Mouse (Mus musculus): ENCODE results near the gene Msrb2. TPM values are rescaled to one million over a fixed set of nuclear protein-coding genes. Genes with fewer than 3 reads are reported as not detected.

Msrb2 gene
- 1 to 10 TPM; 5.9 to 7.3 TPM for total RNA-seq (2021)

GRCm38 (mm10) chr2:19371390-19372158 is at the start of gene Msrb2:
Msrb2 (plus strand) TSS chr2:19371440.
- DNase-seq: peak; percentile 78
- intact Hi-C loops (cut with DNase I): no loop called here

- no peak for DNase-seq
- intact Hi-C loops (cut with DNase I): no loop called here
These were observed 48.8 kb upstream of the Msrb2 start for GRCm38 (mm10) chr2:19322448-19322847.

GRCm38 (mm10) chr2:19326376-19326775 is 44.9 kb upstream of the Msrb2 start:
- DNase-seq: no peak
- intact Hi-C loops (cut with DNase I): no loop called here

DNA sequence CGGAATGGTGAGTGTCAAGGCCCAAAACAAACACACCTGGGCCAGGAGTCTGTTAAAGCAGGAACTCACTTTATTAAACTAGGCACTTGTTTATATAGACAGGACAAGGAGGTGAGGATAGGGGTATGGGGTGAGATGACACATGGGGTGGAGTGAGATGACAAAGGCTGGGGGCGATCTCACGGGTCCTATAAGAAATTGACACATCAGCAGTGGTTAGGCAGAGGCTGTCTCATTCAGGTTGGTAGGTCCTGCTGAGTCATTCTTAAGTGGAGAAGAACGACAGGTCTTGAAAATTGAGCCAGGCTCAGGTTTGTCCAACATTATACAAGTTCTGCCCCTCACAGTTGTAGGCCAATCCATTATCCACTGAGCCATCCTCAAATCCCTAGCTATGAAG is 43.4 kb upstream of the Msrb2 start:
- intact Hi-C loops (cut with DNase I): no loop called here
- no peak for DNase-seq

DNA sequence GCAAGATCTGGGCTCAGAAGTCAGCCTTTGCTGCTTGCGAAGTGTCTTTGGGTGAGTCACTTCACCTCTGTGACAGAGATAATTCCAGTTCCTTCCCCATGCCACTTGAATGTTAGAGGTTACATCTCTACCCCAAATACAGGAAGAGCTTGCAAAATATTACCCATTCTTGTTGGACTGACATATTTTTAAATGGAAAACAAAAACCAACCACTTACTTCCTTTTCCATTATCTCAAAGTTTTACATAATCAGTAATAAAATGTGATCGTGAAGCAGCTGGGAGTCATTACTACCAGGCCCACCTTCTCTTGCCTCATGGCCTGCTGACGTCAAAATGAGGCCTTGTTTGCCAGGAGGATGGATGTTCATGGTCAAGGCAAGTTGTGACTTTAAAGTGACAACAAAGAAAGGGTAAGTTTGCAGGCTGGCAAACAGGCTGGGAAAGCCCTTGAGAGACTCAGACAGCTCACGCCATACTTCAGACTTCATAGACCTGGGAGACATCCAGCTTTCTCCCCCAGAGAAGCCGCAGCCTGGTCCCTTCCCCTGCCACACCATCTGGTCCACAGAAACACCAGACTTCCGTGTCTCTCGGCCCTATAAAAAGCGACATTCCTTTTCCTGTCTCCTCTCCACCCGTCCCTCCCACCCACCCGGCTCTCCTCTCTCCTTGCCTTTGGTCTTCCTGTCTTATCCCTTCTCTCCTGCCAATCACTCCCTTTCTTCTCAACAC is 27.2 kb upstream of the Msrb2 start:
- intact Hi-C loops (cut with DNase I): loop anchor here (10.0 kb wide), 2 partner anchors 479 to 949 kb away; partner anchors contain the start of gene Dnajc1
- peak; percentile 47 for DNase-seq

DNA sequence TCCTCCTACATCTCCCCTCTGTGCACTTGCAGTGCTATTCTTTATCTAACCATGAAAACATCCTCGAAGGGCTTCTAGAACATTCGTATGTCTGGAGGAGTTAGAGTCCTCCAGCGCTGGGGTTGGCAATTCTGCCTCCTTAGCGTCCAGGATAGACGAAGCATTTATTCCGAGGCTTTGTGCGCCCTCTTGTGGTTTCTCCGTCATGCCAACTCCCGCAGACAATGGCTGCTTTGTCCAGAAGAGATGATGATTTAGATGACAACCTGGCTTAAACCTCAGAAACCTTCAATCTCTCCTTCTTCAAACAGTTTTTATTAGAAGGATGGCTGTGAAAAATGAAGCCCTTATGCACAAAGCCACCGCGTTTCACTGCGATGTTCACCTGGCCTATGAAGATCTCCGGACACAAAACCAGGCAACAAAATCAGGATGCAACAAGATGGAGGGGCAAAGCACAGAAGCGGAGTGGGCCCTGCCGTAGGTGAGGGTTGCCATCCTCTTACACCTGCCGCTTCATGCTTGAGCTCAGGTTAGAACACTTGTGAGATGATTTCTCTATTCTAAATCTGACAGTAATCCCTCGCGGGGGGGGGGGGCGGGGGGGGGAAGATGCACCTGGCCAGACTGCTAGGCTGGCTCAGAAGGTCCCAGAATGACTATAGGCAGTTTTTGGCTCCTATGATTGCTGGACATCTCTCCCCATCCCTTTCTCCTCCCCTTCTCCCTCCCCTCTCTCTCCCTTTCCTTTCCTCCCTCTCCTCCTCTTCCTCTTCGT is 26.4 kb upstream of the Msrb2 start:
- intact Hi-C loops (cut with DNase I): loop anchor here (10.0 kb wide), 2 partner anchors 480 to 950 kb away; partner anchors contain the start of gene Dnajc1
- peak; percentile 93 for DNase-seq

- intact Hi-C loops (cut with DNase I): loop anchor here (10.0 kb wide), 2 partner anchors 481 to 951 kb away; partner anchors contain the start of gene Dnajc1
These were observed 25.8 kb upstream of the Msrb2 start for GRCm38 (mm10) chr2:19345414-19345964.

GRCm38 (mm10) chr2:19348454-19348853 is 22.8 kb upstream of the Msrb2 start:
- DNase-seq: no peak
- intact Hi-C loops (cut with DNase I): loop anchor here (10.0 kb wide), 2 partner anchors 484 to 954 kb away; partner anchors contain the start of gene Dnajc1

More at GRCm38 (mm10) chr2:19345414-19345964, 25.8 kb upstream of the Msrb2 start:
- no peak for DNase-seq

- no peak for DNase-seq
- intact Hi-C loops (cut with DNase I): no loop called here
These were observed 21.1 kb upstream of the Msrb2 start for GRCm38 (mm10) chr2:19350167-19350566.

- intact Hi-C loops (cut with DNase I): no loop called here
- DNase-seq: no peak
These were observed 19.5 kb upstream of the Msrb2 start for GRCm38 (mm10) chr2:19351615-19352253.

- no peak for DNase-seq
- intact Hi-C loops (cut with DNase I): no loop called here
These were observed 18.1 kb upstream of the Msrb2 start for GRCm38 (mm10) chr2:19353158-19353557.

DNA sequence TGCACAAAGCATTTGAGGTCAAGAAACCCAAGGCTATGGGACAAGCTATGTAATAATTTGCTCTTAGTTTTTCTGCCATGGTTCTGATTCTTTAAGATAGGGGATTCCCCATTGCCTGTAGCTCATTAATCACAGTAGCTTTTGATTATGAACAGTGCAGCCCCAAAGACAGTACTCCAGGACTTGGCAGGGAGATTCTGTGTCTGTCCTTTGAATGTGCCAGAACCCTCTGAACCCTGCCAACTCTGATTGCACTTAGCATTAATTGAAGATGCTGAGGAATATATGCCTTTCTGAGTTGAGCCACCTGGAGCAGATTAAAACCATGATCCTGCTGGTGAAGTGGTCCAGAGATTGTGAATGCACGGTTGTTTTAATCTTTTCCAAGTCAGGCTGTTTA is 8.4 kb upstream of the Msrb2 start:
- intact Hi-C loops (cut with DNase I): no loop called here
- DNase-seq: peak; percentile 23

- intact Hi-C loops (cut with DNase I): no loop called here
- no peak for DNase-seq
These were observed 4.8 kb upstream of the Msrb2 start for GRCm38 (mm10) chr2:19366426-19366825.

GRCm38 (mm10) chr2:19367114-19367513 is 4.1 kb upstream of the Msrb2 start:
- no peak for DNase-seq
- intact Hi-C loops (cut with DNase I): no loop called here

GRCm38 (mm10) chr2:19373695-19374094 is 2.5 kb downstream of the Msrb2 start:
- intact Hi-C loops (cut with DNase I): no loop called here
- DNase-seq: no peak

- intact Hi-C loops (cut with DNase I): no loop called here
- no peak for DNase-seq
These were observed 9.3 kb downstream of the Msrb2 start for GRCm38 (mm10) chr2:19380446-19380950.

DNA sequence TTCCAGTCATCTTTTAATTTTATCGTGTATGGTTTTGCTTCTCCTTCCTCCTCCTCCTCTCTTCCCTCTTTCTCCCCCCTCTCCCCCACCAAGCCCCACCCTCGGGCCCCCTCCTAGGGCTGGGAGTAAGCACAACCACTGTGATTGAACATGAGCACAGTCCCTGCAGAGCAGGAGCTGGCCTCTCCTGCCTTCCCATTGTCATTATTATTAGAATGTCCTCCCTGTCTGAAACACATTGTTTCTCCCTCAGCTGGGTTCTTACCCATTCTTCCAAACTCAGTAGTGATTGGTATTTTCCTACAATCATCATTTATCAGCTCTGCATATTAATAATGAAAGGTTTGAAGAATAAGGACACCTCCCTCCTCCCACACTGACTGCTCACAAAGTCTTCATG is 9.7 kb downstream of the Msrb2 start:
- no peak for DNase-seq
- intact Hi-C loops (cut with DNase I): no loop called here

- intact Hi-C loops (cut with DNase I): no loop called here
These were observed 11.0 kb downstream of the Msrb2 start for GRCm38 (mm10) chr2:19382206-19382605.

GRCm38 (mm10) chr2:19383006-19383405 is 11.8 kb downstream of the Msrb2 start:
- DNase-seq: no peak
- intact Hi-C loops (cut with DNase I): no loop called here

More at GRCm38 (mm10) chr2:19382206-19382605, 11.0 kb downstream of the Msrb2 start:
- DNase-seq: no peak

- intact Hi-C loops (cut with DNase I): no loop called here
- DNase-seq: no peak
These were observed 14.5 kb downstream of the Msrb2 start for GRCm38 (mm10) chr2:19385772-19386171.

Measured in left cerebral cortex, postnatal 4 days (tissue).